Mouse (Mus musculus) E14TG2a.4 (cell line): ENCODE measurements around the gene Htt.

Experiments used
- CTCF ChIP-seq: conservative IDR thresholded peaks from 2 replicates; pipeline ENCODE4 v1.5.1; 2014; ENCODE audit warnings: low read length
- NANOG ChIP-seq: IDR thresholded peaks from 2 replicates; pipeline ENCODE4 v1.6.1; 2014; ENCODE audit warnings: borderline replicate concordance, low read length, mixed read lengths
- POU5F1 ChIP-seq: IDR thresholded peaks from 2 replicates; pipeline ENCODE4 v1.6.1; 2014; ENCODE audit warnings: low read length, borderline replicate concordance

DNA sequence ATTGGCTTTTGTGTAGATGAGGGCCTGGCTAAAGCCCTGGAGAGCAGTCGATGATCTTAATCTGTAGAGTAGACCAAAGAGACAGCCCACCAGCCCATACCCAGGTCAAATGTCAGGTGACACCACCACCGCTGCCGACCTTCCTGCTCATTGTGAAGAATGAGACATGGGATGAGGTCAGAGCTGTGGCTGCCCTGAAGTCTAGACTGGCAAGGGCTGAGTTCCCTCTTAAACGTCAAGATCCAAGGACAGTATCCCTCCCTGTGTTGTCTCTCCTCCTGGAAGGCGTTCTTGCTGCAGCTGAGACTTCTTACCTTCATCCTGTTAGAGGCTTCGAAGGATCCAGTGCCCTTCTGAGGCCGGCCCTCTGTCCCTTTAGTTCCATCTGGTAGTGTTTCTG, 194.6 kb downstream of the Htt start:
- TF ChIP-seq CTCF (no peak), POU5F1 (no peak), NANOG (no peak)
